Mouse (Mus musculus): ENCODE measurements at regions not wholly inside any gene's neighbourhood (a gene's known extent, or its start where the extent isn't known, plus 50 kb on each side); places are given as distances from the start of the nearest gene placed in this dataset.

- no peaks in the 10 kb centered on the region for H3K9me3 ChIP-seq (replicated peaks; ENCODE audit: control insufficient read depth, low read length)
- no peak overlapping the region for H3K9ac ChIP-seq (replicated peaks; ENCODE audit: low read length)
- no peaks in the 10 kb centered on the region for H3K4me1 ChIP-seq (ENCODE audit: control insufficient read depth, insufficient read depth, low read length)
- H3K4me3 ChIP-seq (ENCODE audit: low read depth, low read length), result no peak overlapping the region
- WGBS, result 85% methylated on average over 1 of the region's 1 CpGs
- DNase-seq (ENCODE audit: low spot score), result no peak
- no peak for ATAC-seq (replicated peaks; ENCODE audit: insufficient number of reproducible peaks, low FRiP score, low TSS enrichment, low read depth)
- H3K36me3 ChIP-seq (replicated peaks; ENCODE audit: control insufficient read depth, insufficient read depth, low read depth, low read length), result no peaks in the 10 kb centered on the region
- H3K27me3 ChIP-seq (ENCODE audit: control insufficient read depth, insufficient read depth, low read length), result no peaks in the 10 kb centered on the region
- no peak overlapping the region for H3K27ac ChIP-seq (replicated peaks; ENCODE audit: low read depth, low read length)
- no peak overlapping the region for H3K4me2 ChIP-seq (ENCODE audit: low read depth, low read length)
These were observed 318.1 kb downstream of the Wdr11 start for GRCm38 (mm10) chr7:129909730-129910129.

DNA sequence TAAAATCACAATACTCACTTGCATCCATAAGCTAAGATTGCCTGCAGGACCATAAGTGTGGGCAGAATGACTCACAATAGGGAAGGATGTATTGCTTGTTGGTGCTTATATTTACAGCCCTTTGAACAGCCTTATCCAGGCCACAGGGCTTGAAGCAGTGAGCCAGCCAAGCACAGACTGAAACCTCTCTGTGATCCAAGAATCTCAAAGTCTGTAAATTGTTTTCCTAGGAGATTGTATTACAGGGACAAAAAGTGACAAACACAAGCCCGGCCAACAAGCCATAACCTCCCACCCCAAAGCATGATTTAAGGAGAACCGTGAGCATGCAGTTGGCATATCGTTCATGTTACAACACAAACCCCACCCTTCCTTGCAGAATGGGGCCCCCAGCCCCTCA, 319.2 kb downstream of the Wdr11 start:
- Histone ChIP-seq H3K36me3 (replicated peaks; ENCODE audit: control insufficient read depth, insufficient read depth, low read depth, low read length) (no peaks in the 10 kb centered on the region), H3K4me3 (ENCODE audit: low read depth, low read length) (no peak overlapping the region), H3K9ac (replicated peaks; ENCODE audit: low read length) (no peak overlapping the region), H3K4me1 (ENCODE audit: control insufficient read depth, insufficient read depth, low read length) (no peaks in the 10 kb centered on the region), H3K27me3 (ENCODE audit: control insufficient read depth, insufficient read depth, low read length) (no peaks in the 10 kb centered on the region), H3K4me2 (ENCODE audit: low read depth, low read length) (no peak overlapping the region), H3K27ac (replicated peaks; ENCODE audit: low read depth, low read length) (no peak overlapping the region), H3K9me3 (replicated peaks; ENCODE audit: control insufficient read depth, low read length) (no peaks in the 10 kb centered on the region)
- WGBS, result 81% methylated on average over 3 of the region's 3 CpGs
- DNase-seq (ENCODE audit: low spot score) (no peak), ATAC-seq (replicated peaks; ENCODE audit: insufficient number of reproducible peaks, low FRiP score, low TSS enrichment, low read depth) (no peak)

DNA sequence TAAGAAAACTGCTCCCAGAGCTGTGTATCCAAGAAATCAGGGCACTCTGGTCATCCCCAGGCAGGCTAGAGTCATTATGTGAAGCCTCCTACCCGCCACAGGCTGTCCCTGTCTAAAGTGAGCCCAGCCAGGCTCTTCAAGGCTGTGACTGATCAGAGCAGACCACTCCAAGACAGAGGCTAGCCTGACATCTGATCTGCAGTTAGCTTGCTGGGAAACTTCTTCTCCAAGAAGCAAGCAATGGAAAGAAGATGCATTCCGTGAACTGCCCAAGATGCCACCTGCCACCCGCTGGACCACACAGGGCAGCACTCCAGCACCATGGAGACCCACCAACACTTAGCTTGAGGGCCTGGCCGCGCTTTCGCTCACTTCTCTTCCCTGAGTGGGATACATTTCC, 323.2 kb downstream of the Wdr11 start:
- no peak overlapping the region for H3K4me2 ChIP-seq (ENCODE audit: low read depth, low read length)
- no peak overlapping the region for H3K9ac ChIP-seq (replicated peaks; ENCODE audit: low read length)
- H3K36me3 ChIP-seq (replicated peaks; ENCODE audit: control insufficient read depth, insufficient read depth, low read depth, low read length), result no peaks in the 10 kb centered on the region
- DNase-seq (ENCODE audit: low spot score) (no peak), ATAC-seq (replicated peaks; ENCODE audit: insufficient number of reproducible peaks, low FRiP score, low TSS enrichment, low read depth) (no peak)
- no peak overlapping the region for H3K4me3 ChIP-seq (ENCODE audit: low read depth, low read length)
- no peaks in the 10 kb centered on the region for H3K9me3 ChIP-seq (replicated peaks; ENCODE audit: control insufficient read depth, low read length)
- no peaks in the 10 kb centered on the region for H3K4me1 ChIP-seq (ENCODE audit: control insufficient read depth, insufficient read depth, low read length)
- no peaks in the 10 kb centered on the region for H3K27me3 ChIP-seq (ENCODE audit: control insufficient read depth, insufficient read depth, low read length)
- H3K27ac ChIP-seq (replicated peaks; ENCODE audit: low read depth, low read length), result no peak overlapping the region
- 88% methylated on average over 6 of the region's 6 CpGs for WGBS

- no peak for DNase-seq (ENCODE audit: low spot score)
- Histone ChIP-seq H3K27me3 (ENCODE audit: control insufficient read depth, insufficient read depth, low read length) (no peaks in the 10 kb centered on the region), H3K9me3 (replicated peaks; ENCODE audit: control insufficient read depth, low read length) (no peaks in the 10 kb centered on the region), H3K4me1 (ENCODE audit: control insufficient read depth, insufficient read depth, low read length) (no peaks in the 10 kb centered on the region), H3K27ac (replicated peaks; ENCODE audit: low read depth, low read length) (no peak overlapping the region), H3K4me2 (ENCODE audit: low read depth, low read length) (no peak overlapping the region), H3K4me3 (ENCODE audit: low read depth, low read length) (no peak overlapping the region), H3K9ac (replicated peaks; ENCODE audit: low read length) (no peak overlapping the region), H3K36me3 (replicated peaks; ENCODE audit: control insufficient read depth, insufficient read depth, low read depth, low read length) (no peaks in the 10 kb centered on the region)
- no peak for ATAC-seq (replicated peaks; ENCODE audit: insufficient number of reproducible peaks, low FRiP score, low TSS enrichment, low read depth)
- WGBS, result 85% methylated on average over 18 of the region's 18 CpGs
These were observed 326.9 kb downstream of the Wdr11 start for GRCm38 (mm10) chr7:129918240-129919200.

- no peak for ATAC-seq (replicated peaks; ENCODE audit: insufficient number of reproducible peaks, low FRiP score, low TSS enrichment, low read depth)
- no peak for DNase-seq (ENCODE audit: low spot score)
These were observed 330.6 kb downstream of the Wdr11 start for GRCm38 (mm10) chr7:129922291-129922690.

GRCm38 (mm10) chr7:129936731-129937130, 345.1 kb downstream of the Wdr11 start:
- no peak overlapping the region for H3K9ac ChIP-seq (replicated peaks; ENCODE audit: low read length)
- no peak overlapping the region for H3K4me2 ChIP-seq (ENCODE audit: low read depth, low read length)
- H3K27ac ChIP-seq (replicated peaks; ENCODE audit: low read depth, low read length), result no peak overlapping the region
- WGBS, result 79% methylated on average over 6 of the region's 6 CpGs
- no peaks in the 10 kb centered on the region for H3K9me3 ChIP-seq (replicated peaks; ENCODE audit: control insufficient read depth, low read length)
- no peaks in the 10 kb centered on the region for H3K27me3 ChIP-seq (ENCODE audit: control insufficient read depth, insufficient read depth, low read length)
- ATAC-seq (replicated peaks; ENCODE audit: insufficient number of reproducible peaks, low FRiP score, low TSS enrichment, low read depth) (no peak), DNase-seq (ENCODE audit: low spot score) (no peak)
- H3K4me1 ChIP-seq (ENCODE audit: control insufficient read depth, insufficient read depth, low read length), result no peaks in the 10 kb centered on the region
- H3K36me3 ChIP-seq (replicated peaks; ENCODE audit: control insufficient read depth, insufficient read depth, low read depth, low read length), result no peaks in the 10 kb centered on the region
- no peak overlapping the region for H3K4me3 ChIP-seq (ENCODE audit: low read depth, low read length)

More at GRCm38 (mm10) chr7:129922291-129922690, 330.6 kb downstream of the Wdr11 start:
- Histone ChIP-seq H3K4me2 (ENCODE audit: low read depth, low read length) (no peak overlapping the region), H3K4me3 (ENCODE audit: low read depth, low read length) (no peak overlapping the region), H3K27ac (replicated peaks; ENCODE audit: low read depth, low read length) (no peak overlapping the region), H3K9ac (replicated peaks; ENCODE audit: low read length) (no peak overlapping the region), H3K36me3 (replicated peaks; ENCODE audit: control insufficient read depth, insufficient read depth, low read depth, low read length) (no peaks in the 10 kb centered on the region), H3K27me3 (ENCODE audit: control insufficient read depth, insufficient read depth, low read length) (no peaks in the 10 kb centered on the region), H3K4me1 (ENCODE audit: control insufficient read depth, insufficient read depth, low read length) (no peaks in the 10 kb centered on the region), H3K9me3 (replicated peaks; ENCODE audit: control insufficient read depth, low read length) (no peaks in the 10 kb centered on the region)
- WGBS, result 65% methylated on average over 7 of the region's 7 CpGs

- 94% methylated on average over 6 of the region's 6 CpGs for WGBS
- no peaks in the 10 kb centered on the region for H3K27me3 ChIP-seq (ENCODE audit: control insufficient read depth, insufficient read depth, low read length)
- no peak for DNase-seq (ENCODE audit: low spot score)
- H3K9ac ChIP-seq (replicated peaks; ENCODE audit: low read length), result no peak overlapping the region
- no peak overlapping the region for H3K4me3 ChIP-seq (ENCODE audit: low read depth, low read length)
- H3K4me1 ChIP-seq (ENCODE audit: control insufficient read depth, insufficient read depth, low read length), result no peaks in the 10 kb centered on the region
- H3K9me3 ChIP-seq (replicated peaks; ENCODE audit: control insufficient read depth, low read length), result no peaks in the 10 kb centered on the region
- no peak for ATAC-seq (replicated peaks; ENCODE audit: insufficient number of reproducible peaks, low FRiP score, low TSS enrichment, low read depth)
- H3K27ac ChIP-seq (replicated peaks; ENCODE audit: low read depth, low read length), result no peak overlapping the region
- H3K4me2 ChIP-seq (ENCODE audit: low read depth, low read length), result no peak overlapping the region
- H3K36me3 ChIP-seq (replicated peaks; ENCODE audit: control insufficient read depth, insufficient read depth, low read depth, low read length), result no peaks in the 10 kb centered on the region
These were observed 346.1 kb downstream of the Wdr11 start for GRCm38 (mm10) chr7:129937715-129938114.

GRCm38 (mm10) chr7:129938141-129938540, 346.5 kb downstream of the Wdr11 start:
- DNase-seq (ENCODE audit: low spot score) (no peak), ATAC-seq (replicated peaks; ENCODE audit: insufficient number of reproducible peaks, low FRiP score, low TSS enrichment, low read depth) (no peak)
- Histone ChIP-seq H3K27ac (replicated peaks; ENCODE audit: low read depth, low read length) (no peak overlapping the region), H3K9ac (replicated peaks; ENCODE audit: low read length) (no peak overlapping the region), H3K36me3 (replicated peaks; ENCODE audit: control insufficient read depth, insufficient read depth, low read depth, low read length) (no peaks in the 10 kb centered on the region), H3K9me3 (replicated peaks; ENCODE audit: control insufficient read depth, low read length) (no peaks in the 10 kb centered on the region), H3K27me3 (ENCODE audit: control insufficient read depth, insufficient read depth, low read length) (no peaks in the 10 kb centered on the region), H3K4me1 (ENCODE audit: control insufficient read depth, insufficient read depth, low read length) (no peaks in the 10 kb centered on the region), H3K4me2 (ENCODE audit: low read depth, low read length) (no peak overlapping the region), H3K4me3 (ENCODE audit: low read depth, low read length) (no peak overlapping the region)
- WGBS, result 88% methylated on average over 10 of the region's 10 CpGs
